Mouse (Mus musculus): Measurements from ENCODE around the gene Snca.

GRCm38 (mm10) chr6:60793659-60794365, 35.8 kb downstream of the Snca start:
- TF ChIP-seq POLR2A (IDR thresholded peaks at IDR 0.05; ENCODE audit: low read depth, low read length) (no peak), SMC3 (IDR thresholded peaks at IDR 0.05; ENCODE audit: low read depth, low read length) (no peak), MAX (IDR thresholded peaks at IDR 0.05; ENCODE audit: low read length) (no peak)

All from CH12.LX (cell line).